Mouse (Mus musculus) mouse trophoblast stem cell (cell line): ENCODE data around the gene Smad3.

ENCODE experiments used
- in situ Hi-C, 2 experiments: fragments of 300-500 bp; cut with MseI, MboI; formaldehyde crosslinking; loops; 2 replicates in 1 of 2; 3 replicates in 1 of 2; pipeline ENCODE4 v1.15.1; 2025

Smad3 gene

DNA sequence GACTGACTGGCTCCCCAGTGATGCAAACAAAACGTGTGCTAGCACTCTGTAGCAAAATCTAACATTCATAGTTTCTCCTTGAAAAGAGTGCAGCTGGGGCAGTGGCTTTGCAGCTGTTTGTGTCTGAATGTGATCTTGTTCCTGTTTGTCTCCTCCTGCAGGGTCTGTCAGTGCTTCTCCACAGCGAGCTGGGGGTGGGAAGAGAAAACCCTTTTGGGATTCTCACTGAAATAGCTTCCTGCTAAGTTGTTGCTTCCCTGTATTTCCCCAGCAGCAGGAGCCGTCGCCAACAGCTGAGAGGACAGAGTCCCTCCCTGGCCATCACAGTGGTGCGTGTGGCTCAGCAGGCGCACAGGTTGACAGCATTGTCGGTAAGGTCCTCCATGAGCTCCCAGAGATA lies 121.7 kb downstream of the Smad3 start:
- in situ Hi-C loops, result loop anchor here (10.0 to 25.0 kb wide), 2 partner anchors 201 to 209 kb away; no protein-coding TSS in a partner anchor

GRCm38 (mm10) chr9:63633334-63633733 lies 124.5 kb downstream of the Smad3 start:
- in situ Hi-C loops, result loop anchor here (10.0 to 25.0 kb wide), 2 partner anchors 204 to 211 kb away; no protein-coding TSS in a partner anchor

- in situ Hi-C loops, result loop anchor here (10.0 to 25.0 kb wide), 2 partner anchors 204 to 212 kb away; no protein-coding TSS in a partner anchor
Measured at GRCm38 (mm10) chr9:63632924-63633323, 124.9 kb downstream of the Smad3 start.

GRCm38 (mm10) chr9:63632045-63632444 lies 125.7 kb downstream of the Smad3 start:
- in situ Hi-C loops, result loop anchor here (10.0 to 25.0 kb wide), 2 partner anchors 205 to 213 kb away; no protein-coding TSS in a partner anchor

GRCm38 (mm10) chr9:63625090-63625756 lies 132.6 kb downstream of the Smad3 start:
- in situ Hi-C loops, result loop anchor here in 1 of 2 experiments (25.0 kb wide), 1 partner anchor 212 kb away; no protein-coding TSS in a partner anchor

DNA sequence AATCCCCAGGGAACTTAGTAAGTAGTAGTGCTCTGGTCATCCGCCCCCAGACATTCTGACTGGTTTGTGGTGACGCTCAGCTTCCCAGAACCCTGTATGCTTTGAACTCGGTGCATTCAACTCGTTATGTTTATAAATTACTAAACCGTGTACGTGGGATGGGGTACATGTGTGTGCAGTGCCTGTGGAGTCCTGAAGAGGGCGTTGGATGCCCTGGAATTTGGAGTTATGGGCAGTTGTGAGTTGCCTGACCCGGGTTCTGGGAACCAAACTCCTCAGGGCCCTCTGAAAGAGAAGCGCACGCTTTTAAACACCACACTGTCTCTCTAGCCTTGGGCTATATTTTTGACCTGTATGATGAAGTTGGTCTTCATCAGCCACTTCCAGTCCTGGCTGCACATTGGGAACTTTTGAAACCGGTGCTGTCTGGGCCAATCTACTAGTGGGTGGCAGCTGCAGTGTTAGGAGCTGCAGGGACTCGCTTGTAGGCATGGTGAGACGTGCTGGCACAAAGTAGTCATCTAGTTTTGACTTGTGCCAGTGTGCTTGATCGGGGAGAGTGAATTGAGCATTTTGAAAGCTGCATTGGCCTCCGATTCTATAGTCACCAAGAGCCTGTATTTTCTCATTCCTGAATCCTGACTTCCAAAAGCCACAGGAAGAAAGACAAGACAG lies 133.8 kb downstream of the Smad3 start:
- in situ Hi-C loops, result no loop called here

- in situ Hi-C loops, result no loop called here
Measured at GRCm38 (mm10) chr9:63617967-63618366, 139.8 kb downstream of the Smad3 start.

- in situ Hi-C loops, result no loop called here
Measured at GRCm38 (mm10) chr9:63614018-63614985, 143.5 kb downstream of the Smad3 start.

GRCm38 (mm10) chr9:63613569-63613968 lies 144.2 kb downstream of the Smad3 start:
- in situ Hi-C loops, result no loop called here

GRCm38 (mm10) chr9:63612565-63613515 lies 145.0 kb downstream of the Smad3 start:
- in situ Hi-C loops, result no loop called here

DNA sequence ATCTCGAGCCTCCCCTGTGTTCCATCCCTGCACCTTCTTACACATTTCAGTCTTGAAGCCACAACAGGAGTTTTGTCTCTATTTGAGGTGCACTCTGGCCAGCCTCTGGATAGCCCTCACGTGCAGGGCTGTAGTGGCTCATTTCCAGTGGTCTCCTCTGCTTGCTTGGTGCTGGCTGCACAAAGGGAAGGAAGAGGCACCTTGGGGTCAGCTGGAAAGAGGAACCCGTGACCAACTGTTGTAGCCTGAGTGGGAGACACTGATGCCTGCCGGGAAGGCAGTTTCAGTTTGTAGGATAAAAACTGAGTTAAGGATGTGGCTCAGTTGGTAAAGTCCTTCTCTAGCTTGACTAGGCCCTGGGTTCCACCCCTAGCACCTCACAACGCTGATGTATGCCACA lies 145.8 kb downstream of the Smad3 start:
- in situ Hi-C loops, result no loop called here

DNA sequence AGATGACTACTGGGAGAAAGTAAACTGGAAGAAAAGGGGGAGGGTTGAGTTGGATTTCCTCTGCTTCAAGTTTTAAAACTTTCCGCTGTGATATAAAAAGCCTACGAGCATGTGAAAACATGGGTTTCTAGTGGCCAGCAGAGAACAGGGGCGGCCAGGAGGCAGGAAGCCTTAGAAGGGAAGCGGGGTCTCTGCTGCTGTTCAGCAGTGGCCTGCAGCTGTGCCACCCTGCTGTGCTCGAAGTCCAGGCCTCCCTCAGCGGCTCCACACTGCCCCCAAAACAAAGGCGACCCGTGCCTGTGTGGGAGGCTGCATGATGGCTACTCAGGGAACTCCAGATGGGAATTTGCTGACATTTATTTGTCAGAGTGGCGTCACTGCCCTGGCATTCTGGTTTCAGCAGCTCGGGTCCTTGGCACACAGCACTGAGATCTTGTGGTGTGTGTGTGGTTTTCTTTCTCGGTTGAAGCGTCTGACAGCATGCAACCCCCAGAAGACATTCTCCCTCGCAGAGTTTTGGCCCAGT lies 146.9 kb downstream of the Smad3 start:
- in situ Hi-C loops, result no loop called here

DNA sequence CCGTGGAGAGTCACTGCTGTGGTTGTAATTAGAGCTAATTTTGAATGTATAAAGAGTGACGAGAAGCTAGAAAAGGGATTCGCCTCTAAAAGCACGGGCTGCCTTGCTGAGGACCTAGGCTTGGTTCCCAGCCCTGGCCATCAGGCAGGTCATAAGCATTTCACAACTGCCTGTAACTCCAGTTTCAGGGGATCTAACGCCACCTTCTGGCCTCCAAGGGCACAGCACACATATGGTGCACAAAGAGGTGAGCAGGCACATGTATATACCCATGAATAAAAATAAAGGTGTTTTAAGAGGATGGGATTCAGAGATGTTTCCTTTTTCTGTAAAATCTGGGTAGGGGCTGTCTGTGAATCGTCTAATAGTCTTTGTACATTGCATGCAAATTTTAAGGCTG lies 147.6 kb downstream of the Smad3 start:
- in situ Hi-C loops, result no loop called here

DNA sequence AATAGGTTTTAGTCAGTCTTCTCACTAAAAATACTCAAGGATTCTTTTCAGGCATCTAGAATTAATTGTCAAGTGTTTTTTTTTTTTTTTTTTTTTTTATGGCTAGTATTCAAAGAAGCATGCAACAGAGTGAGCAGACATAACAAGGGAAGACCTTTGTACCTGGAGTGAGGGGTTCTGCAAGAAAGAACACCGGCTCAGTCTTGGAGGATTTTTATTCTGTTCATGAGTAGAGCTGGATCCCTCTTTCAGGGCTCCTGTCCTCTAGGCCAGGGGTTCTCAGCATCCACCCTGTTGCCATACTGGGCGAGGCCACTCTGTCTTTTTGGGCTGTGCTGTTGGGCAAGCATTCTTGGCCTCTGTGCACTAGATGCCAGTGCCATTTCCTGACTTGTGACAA lies 148.0 kb downstream of the Smad3 start:
- in situ Hi-C loops, result no loop called here

DNA sequence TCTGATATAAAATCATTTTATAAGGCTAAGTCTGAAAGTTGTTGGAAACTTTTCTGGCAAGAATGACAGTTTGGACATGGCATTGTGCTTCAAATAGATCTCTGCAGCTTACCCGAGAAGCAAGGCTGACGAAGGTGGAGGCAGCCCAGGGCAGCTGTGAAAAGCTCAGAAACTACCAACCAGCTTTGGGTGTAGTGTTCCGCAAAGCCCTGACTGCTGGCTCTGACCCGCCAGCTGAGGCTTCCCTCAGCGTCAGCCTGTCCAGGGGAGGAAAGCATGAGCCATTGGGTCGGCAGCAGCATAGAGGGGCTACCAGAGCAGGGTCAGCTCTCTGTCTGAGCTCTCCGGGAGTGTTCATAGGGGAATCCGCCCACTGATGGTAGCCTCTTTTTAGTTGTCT lies 148.5 kb downstream of the Smad3 start:
- in situ Hi-C loops, result no loop called here

DNA sequence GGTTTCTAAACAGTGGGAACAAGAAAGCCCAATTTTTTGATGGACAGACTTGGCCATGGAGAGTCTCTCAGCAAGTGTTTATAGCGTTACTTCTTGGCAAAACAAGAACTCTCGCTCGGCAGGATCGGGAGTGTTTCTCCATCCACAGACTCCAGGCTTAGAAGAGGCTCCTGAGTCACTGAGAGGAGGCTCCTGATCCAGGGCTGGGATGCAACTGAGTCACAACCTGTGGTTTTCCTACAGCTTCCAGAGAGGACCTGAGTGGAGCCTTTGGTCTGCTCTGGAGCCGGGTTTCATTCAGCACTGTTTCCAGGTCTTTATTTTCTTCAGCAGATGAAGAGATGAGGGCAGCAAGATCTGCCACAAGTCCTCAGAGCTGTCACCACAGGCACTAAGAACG lies 149.8 kb downstream of the Smad3 start:
- in situ Hi-C loops, result no loop called here

DNA sequence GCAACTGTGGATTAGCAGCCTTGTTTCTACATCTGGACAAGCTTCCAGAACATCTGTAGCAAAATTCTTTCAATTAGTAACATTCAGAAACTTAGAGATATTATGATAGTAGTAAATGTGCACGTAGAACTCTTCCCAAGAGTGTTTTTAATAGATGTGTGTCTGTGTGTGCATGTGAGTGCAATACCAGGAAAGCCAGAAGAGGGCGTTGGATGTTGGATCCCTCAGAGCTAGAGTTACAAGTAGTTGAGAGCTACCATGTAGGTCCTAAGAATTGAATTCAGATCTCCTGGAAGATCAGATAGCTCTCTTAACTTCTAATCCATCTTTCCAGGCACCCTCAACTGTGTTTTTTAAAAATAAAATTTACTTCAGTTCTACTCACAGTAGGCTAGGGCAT lies 151.2 kb downstream of the Smad3 start:
- in situ Hi-C loops, result no loop called here

DNA sequence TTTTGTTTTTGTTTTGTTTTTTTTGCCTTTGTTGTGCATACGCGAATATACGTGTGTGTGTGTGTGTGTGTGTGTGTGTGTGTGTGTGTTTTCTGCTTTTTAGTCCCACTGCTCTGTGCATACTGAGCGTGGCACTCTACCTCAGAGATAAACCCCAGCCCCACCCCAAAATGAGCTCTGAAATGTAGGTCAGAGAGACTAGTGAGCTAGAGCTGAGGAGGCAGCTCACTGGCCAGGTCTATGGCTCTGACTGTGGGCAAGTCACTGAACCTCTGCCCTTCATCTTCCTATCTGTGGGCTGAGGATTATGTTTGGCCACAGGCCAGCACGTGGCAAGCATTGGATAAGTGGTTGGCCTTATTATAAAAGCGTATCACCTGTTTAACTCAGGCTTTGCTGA lies 153.9 kb downstream of the Smad3 start:
- in situ Hi-C loops, result no loop called here

- in situ Hi-C loops, result no loop called here
Measured at GRCm38 (mm10) chr9:63602043-63602939, 155.5 kb downstream of the Smad3 start, which contains the start of the genes Iqch and Aagab. Iqch (minus strand) TSS chr9:63602493. Aagab (plus strand) TSS chr9:63602660.
